Mouse (Mus musculus): ENCODE results near the gene Mdh1b. TPM values are rescaled to one million over a fixed set of nuclear protein-coding genes. Genes with fewer than 3 reads are reported as not detected.

Gene Mdh1b
- 0.93 TPM in 2 replicates for polyA plus RNA-seq (2012; rRNA removed)

DNA sequence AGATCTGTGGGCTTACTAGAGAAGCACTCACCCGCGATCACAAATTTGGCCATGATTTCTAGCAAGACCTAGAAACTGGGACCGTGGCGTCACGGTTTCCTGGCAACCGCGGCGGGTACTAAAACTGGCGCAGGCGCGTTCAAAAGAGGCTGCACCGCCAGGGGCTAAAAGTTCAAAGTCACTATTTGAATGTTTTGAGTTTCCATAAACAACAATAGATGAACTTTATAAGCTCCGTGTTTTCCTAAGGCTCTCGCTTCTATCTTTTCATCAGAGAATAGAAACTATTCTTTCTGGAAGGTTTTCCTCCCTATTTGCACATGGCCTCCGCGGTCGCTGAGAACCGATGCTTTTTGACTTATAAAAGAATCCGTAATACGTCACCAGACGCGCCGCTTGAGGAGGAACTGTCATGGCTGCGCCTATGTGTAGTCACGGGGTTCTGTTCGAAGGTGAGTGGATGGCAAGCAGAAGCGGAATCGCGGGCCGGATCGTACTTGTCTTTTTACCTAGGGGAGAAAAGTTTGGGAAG lies at the start of gene Mdh1b, which contains the start of gene Fastkd2:
Gene Mdh1b (minus strand): TSS at position 79 of the 532 bp plus-strand sequence.
Gene Fastkd2 (plus strand): TSS at position 375 of the 532 bp plus-strand sequence.

DNA sequence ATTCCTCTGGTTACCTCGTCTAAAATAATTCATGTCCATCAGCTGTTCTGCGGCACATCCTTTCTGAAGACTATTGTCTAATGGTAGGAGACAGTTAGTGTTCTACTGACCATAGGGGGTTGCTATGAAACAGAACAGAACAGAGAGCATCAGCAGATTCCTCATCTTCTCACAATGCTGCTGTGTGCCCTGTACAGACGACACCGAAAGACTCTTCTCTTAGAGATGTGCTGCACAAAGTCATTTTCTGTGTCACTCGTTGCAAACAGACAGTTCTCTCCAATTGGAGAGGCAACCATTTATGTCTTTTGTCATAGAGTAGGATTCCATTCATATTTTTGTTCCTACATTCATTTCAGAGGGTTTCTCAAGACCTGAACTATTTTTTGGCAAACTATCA lies 39.0 kb upstream of the Mdh1b start, which contains the start of gene 4933402D24Rik:
Gene 4933402D24Rik (minus strand): TSS at position 101 of the 400 bp plus-strand sequence.

DNA sequence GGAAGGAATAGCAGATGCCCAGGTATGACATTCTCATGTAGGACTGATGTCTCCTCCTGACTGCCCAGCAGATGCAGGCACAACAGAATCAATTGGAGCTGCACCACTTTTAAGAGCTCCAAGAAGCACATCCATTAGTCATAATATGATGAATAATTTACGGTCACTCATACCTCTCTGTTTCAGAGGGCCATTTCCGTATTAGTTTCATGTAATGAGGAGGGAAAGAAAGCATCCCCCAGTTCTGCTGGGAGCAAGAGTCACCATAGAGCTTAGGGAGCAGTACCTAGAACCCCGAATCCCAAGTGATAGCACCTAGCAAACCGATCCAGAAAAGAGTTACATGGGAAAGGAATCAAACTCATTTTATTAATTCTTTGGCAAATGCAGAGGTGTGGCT lies 43.3 kb downstream of the Mdh1b start, which contains the start of gene Dytn:
Gene Dytn (minus strand): TSS at position 101 of the 400 bp plus-strand sequence.

Other genes with a start within 250 kb of the Mdh1b start
- gene Gm39653, start 114.3 kb downstream of the Mdh1b start, polyA plus RNA-seq (2012; rRNA removed), result not detected in 2 replicates
- gene Dytn, start 43.4 kb downstream of the Mdh1b start, polyA plus RNA-seq (2012; rRNA removed), result 0.05 and 0.07 TPM in 2 replicates
- 1.4 and 1.9 TPM in 2 replicates for gene Fastkd2, start 296 bp upstream of the Mdh1b start, polyA plus RNA-seq (2012; rRNA removed)
- not detected in 2 replicates for gene 4933402D24Rik, start 38.9 kb upstream of the Mdh1b start, polyA plus RNA-seq (2012; rRNA removed)

Data from ovary, adult 2 months (tissue).